Mouse (Mus musculus) gastrocnemius, postnatal 10 days (tissue): ENCODE data around the gene Panx2. TPM values are rescaled to one million over a fixed set of nuclear protein-coding genes. Genes with fewer than 3 reads are reported as not detected.

Source experiments
- DNase-seq: peaks from one replicate; pipeline ENCODE4 v3.0.0; 2021; ENCODE audit warnings: mixed read lengths
- long read RNA-seq, 2 experiments: library from polyadenylated mRNA; stranded (forward); transcript quantifications; one replicate each; pipeline ENCODE4 v2.0.0; 2021
- total RNA-seq, 2 experiments: library from RNA; stranded (reverse); gene quantifications; 2 replicates each; pipeline ENCODE4 v1.2.3; 2021

Gene Panx2
- under 1 TPM; 0.07 to 0.18 TPM for total RNA-seq
- long read RNA-seq, experiment 1: 0 reads
- long read RNA-seq, experiment 2: 0 reads

- no peak for DNase-seq
Observed at GRCm38 (mm10) chr15:89059161-89059931, at the start of gene Panx2. Gene Panx2 (plus strand): TSS chr15:89059734.

GRCm38 (mm10) chr15:89016722-89017121 lies 42.8 kb upstream of the Panx2 start:
- no peak for DNase-seq

- DNase-seq: no peak
Observed at GRCm38 (mm10) chr15:89020085-89020484, 39.4 kb upstream of the Panx2 start.

- no peak for DNase-seq
Observed at GRCm38 (mm10) chr15:89020492-89020891, 39.0 kb upstream of the Panx2 start.

- DNase-seq: no peak
Observed at GRCm38 (mm10) chr15:89044381-89044780, 15.2 kb upstream of the Panx2 start.

GRCm38 (mm10) chr15:89046356-89046755 lies 13.2 kb upstream of the Panx2 start:
- no peak for DNase-seq

- DNase-seq: no peak
Observed at GRCm38 (mm10) chr15:89054666-89055065, 4.9 kb upstream of the Panx2 start.

- no peak for DNase-seq
Observed at GRCm38 (mm10) chr15:89058736-89059135, 798 bp upstream of the Panx2 start.

- no peak for DNase-seq
Observed at GRCm38 (mm10) chr15:89060032-89060681, 623 bp downstream of the Panx2 start.

- no peak for DNase-seq
Observed at GRCm38 (mm10) chr15:89060811-89061460, 1.4 kb downstream of the Panx2 start.

GRCm38 (mm10) chr15:89061761-89062517 lies 2.4 kb downstream of the Panx2 start:
- no peak for DNase-seq

GRCm38 (mm10) chr15:89062518-89062910 lies 3.0 kb downstream of the Panx2 start:
- no peak for DNase-seq

- DNase-seq: no peak
Observed at GRCm38 (mm10) chr15:89063001-89063400, 3.5 kb downstream of the Panx2 start.

- DNase-seq: no peak
Observed at GRCm38 (mm10) chr15:89063536-89063935, 4.0 kb downstream of the Panx2 start.

GRCm38 (mm10) chr15:89064891-89065290 lies 5.4 kb downstream of the Panx2 start:
- DNase-seq: no peak

- DNase-seq: no peak
Observed at GRCm38 (mm10) chr15:89067609-89068008, 8.1 kb downstream of the Panx2 start.

GRCm38 (mm10) chr15:89068226-89068625 lies 8.7 kb downstream of the Panx2 start:
- DNase-seq: no peak

- DNase-seq: no peak
Observed at GRCm38 (mm10) chr15:89069336-89069840, 9.9 kb downstream of the Panx2 start.

- no peak for DNase-seq
Observed at GRCm38 (mm10) chr15:89070606-89071005, 11.1 kb downstream of the Panx2 start.

- DNase-seq: no peak
Observed at GRCm38 (mm10) chr15:89073993-89074603, 14.6 kb downstream of the Panx2 start.

- no peak for DNase-seq
Observed at GRCm38 (mm10) chr15:89074613-89075477, 15.3 kb downstream of the Panx2 start, which contains the start of gene Trabd. Gene Trabd (plus strand): TSS chr15:89075124.
